Mouse (Mus musculus) cerebellum, adult 11 months (tissue): ENCODE results near the gene Tbx20.

Source experiments
- DNase-seq: peaks from one replicate; pipeline ENCODE4 v3.0.0; 2022

The Tbx20 gene

DNA sequence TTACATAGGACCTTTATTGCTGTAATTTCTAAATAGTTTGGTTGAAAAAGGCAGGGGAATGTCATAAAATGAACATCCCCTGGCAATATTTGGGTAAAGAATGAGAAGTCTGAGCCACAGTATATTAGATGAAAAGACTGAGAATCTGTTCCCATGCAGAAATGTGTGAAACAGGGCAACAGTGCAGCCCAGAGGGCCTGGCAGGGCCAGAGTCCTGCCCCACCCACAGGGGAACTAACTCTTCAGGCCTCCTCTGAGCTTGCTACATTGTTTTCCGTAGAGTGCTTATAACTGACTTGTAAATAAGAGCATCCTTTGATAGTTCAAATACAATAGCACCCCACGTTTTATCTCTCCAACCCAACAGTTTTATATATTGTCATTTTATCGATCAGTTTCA lies 7.0 kb downstream of the Tbx20 start:
- no peak for DNase-seq

DNA sequence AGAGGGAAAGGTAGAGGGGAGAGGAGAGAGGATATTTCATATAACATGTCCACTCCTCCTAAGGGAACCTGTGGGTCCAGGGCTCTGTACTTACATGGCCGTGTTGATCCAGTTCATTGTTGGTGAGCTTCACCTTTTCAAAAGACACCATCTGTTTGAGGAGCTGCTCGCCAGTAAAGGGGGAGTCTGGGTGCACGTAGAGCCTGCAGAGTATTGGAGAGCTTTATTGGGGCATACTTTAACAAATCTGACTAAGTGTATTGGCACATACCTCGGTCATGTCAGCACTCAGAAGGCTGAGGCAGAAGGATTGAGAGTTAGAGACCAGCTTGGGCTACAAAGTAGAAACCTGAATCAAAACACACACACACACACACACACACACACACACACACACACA lies 8.5 kb downstream of the Tbx20 start:
- DNase-seq: no peak

DNA sequence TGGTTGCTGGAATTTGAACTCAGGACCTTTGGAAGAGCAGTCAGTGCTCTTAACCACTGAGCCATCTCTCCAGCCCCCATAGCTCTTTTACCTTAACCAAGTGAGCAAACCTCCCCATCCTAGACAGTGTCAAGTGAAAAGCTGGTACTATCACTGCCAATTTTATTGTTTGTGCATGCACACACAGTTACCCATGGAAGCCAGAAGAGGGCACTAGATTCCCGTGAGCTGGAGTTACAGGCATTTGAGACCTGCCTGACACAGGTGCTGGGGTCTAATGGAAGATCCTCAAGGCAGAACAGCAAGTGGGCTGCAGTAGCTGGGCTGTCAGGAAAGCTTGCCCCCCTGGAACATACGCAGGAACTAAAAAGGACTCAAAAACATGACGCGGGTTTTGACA lies 13.6 kb downstream of the Tbx20 start:
- DNase-seq: no peak

DNA sequence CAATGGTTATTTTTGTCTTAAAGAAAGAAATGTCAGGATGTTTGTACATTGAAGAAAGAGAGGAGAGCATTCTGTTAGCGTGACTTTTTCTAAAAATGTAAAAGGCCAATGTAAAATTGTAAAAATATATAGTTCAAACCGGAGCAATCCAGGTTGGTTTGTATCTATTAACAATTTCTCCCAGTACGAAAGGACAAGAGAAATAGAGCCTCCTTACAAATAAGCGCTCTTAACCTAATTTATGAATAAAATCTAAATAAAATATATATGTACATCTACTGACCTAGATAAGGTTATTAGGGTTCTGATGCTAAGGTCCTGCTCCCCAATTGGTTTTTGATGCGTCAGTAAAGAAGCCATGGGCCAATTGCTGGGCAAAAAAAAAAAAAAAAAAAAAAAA lies 29.1 kb downstream of the Tbx20 start:
- DNase-seq: no peak

DNA sequence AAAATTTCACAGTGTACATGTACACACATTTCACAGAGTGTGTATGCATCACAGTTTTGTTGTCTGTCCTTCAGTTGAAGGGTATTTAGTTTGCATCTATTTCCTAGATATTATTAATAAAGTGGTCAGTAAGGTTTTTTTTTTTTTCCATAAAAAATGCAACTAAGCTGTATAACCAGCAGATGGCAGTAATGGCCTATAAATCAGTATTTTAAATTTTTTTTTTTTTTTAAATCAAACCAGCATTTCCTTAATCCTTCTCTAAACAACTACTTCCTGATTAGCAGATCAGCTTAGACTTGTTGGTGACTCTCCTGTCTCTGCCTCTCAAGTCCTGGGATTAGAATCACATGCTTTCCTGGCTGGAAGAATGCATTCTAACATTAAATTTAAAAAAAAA lies 72.9 kb downstream of the Tbx20 start:
- no peak for DNase-seq

DNA sequence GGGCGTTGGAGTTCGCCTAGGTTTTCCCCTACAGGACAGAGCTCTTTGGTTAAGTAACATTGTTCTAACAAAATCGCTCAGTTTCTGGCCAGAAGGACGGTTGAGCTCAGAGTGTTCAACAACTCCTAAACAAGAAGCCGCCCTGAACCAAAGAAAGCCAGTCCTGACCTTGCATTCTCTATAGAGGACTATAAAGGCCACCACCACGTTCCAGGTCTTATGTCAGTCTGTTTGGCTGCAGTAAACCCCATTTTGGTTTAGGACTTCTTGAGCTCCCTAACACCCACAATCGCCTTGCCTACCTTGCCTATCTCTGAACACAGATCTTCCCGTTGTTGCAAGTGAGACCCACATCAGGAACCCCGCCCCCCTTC lies 77.7 kb downstream of the Tbx20 start:
- no peak for DNase-seq

DNA sequence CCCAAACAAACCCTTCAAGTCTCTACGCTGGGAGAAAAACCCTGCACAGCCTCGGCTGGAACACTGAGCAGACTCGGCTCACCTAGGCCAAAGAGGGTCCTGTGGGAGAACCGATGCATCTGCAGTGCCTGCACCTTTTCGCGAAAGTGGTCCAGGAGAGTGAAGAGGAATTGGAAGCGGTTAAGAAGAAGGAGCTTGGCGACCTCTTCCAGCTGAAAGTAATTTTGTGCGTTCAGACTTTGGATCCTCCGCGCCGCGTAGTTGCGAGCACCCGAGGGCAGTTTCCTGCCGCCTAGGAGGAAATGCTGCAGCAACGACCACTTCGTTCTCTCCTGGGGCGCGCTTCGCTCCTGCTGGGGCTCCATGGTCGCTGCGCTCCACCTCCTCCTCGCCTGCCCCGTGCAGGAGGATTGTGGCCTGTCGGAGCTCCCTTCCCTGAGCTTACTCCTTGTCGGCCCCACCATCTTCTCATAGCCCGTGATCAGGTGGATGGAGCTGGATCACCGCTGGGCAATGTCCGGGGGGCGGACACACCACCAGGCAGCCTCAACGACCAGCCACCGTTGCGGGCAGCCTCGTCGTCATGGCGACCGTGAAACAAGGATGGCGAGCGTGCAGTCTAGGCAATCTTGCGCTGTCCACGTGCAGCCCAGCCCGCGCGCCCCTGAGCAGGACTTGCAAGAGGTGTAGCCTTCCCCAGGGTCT lies 78.3 kb downstream of the Tbx20 start, which contains the start of gene Dpy19l2:
Gene Dpy19l2 (minus strand): TSS at position 594 of the 705 bp plus-strand sequence.
- no peak for DNase-seq
